Mouse (Mus musculus) liver, postnatal 0 days (tissue): ENCODE data around the gene Bysl. TPM values are rescaled to one million over a fixed set of nuclear protein-coding genes. Genes with fewer than 3 reads are reported as not detected.
A peak's percentile ranks its signal among the peaks of the same experiment; 100 is the strongest.

Source experiments
- ATAC-seq: fragments of 200-750 bp; cut with Nextera tagmentation; 2 replicates; pipeline ENCODE4 v1.8.0; 2017; ENCODE audit warnings: mild to moderate bottlenecking, moderate library complexity
- DNase-seq: peaks from one replicate; pipeline ENCODE4 v3.0.0-alpha.2; 2016
- H3K27ac ChIP-seq: fragments of 300-500 bp; sonication (generic); 2 replicates; pipeline ENCODE4 v1.5.1; 2014; ENCODE audit warnings: antibody characterized with exemption, moderate library complexity, mild to moderate bottlenecking, low read depth
- H3K27me3 ChIP-seq: fragments of 300-500 bp; sonication (generic); 2 replicates; pipeline ENCODE4 v1.6.1; 2014; ENCODE audit warnings: low read length, control low read depth, mixed read lengths; ENCODE audit not compliant: insufficient read depth
- H3K36me3 ChIP-seq: fragments of 300-500 bp; sonication (generic); replicated peaks from 2 replicates; pipeline ENCODE4 v1.6.1; 2014; ENCODE audit warnings: mild to moderate bottlenecking, control low read depth, low read length, moderate library complexity, mixed read lengths; ENCODE audit not compliant: insufficient read depth
- H3K4me1 ChIP-seq: fragments of 300-500 bp; sonication (generic); 2 replicates; pipeline ENCODE4 v1.6.1; 2014; ENCODE audit warnings: antibody characterized with exemption, mild to moderate bottlenecking, control low read depth; ENCODE audit not compliant: insufficient read depth
- H3K4me2 ChIP-seq: fragments of 300-500 bp; sonication (generic); 2 replicates; pipeline ENCODE4 v1.6.1; 2014; ENCODE audit warnings: low read depth, mild to moderate bottlenecking, low read length, moderate library complexity, mixed read lengths
- H3K4me3 ChIP-seq: fragments of 300-500 bp; sonication (generic); 2 replicates; pipeline ENCODE4 v1.5.1; 2014; ENCODE audit warnings: low read depth, low read length
- H3K9ac ChIP-seq: fragments of 300-500 bp; sonication (generic); replicated peaks from 2 replicates; pipeline ENCODE4 v1.6.1; 2014; ENCODE audit warnings: mild to moderate bottlenecking, moderate library complexity
- H3K9me3 ChIP-seq: fragments of 300-500 bp; sonication (generic); 2 replicates; pipeline ENCODE4 v1.6.1; 2016; ENCODE audit warnings: mild to moderate bottlenecking, control low read depth, low read length, mixed read lengths
- CTCF ChIP-seq: sonication (generic); IDR thresholded peaks from 2 replicates; pipeline ENCODE4 v1.5.1; 2016; ENCODE audit warnings: antibody characterized with exemption, low read depth
- EP300 ChIP-seq: IDR thresholded peaks from 2 replicates; pipeline ENCODE4 v1.6.1; 2016; ENCODE audit warnings: antibody characterized with exemption, low read depth, mild to moderate bottlenecking
- WGBS: fragments of 180-500 bp; shearing (Covaris S2); extraction: QIAGEN DNeasy Blood & Tissue Kit; methylation state at CpG from one replicate; pipeline ENCODE4 v1.1.7; 2014; ENCODE audit not compliant: insufficient replicate concordance; 5-methylcytosine and 5-hydroxymethylcytosine counted together
- polyA plus RNA-seq: library from polyadenylated mRNA; unstranded; fragments of >200 nt; fragmentation: Nextera tagmentation; extraction: Ambion mirVana; gene quantifications from 2 replicates; pipeline ENCODE4 v1.2.1, GENCODE M21; 2015

Bysl gene
- polyA plus RNA-seq, 1 experiment from 2014 or later = 10.6 TPM

- Histone ChIP-seq H3K4me1 (peaks cover 4% of the 10 kb centered on the region), H3K9me3 (no peaks in the 10 kb centered on the region), H3K4me3 (no peak overlapping the region), H3K27ac (no peak overlapping the region), H3K4me2 (no peak overlapping the region), H3K36me3 (peaks cover 57% of the 10 kb centered on the region), H3K9ac (no peak overlapping the region), H3K27me3 (no peaks in the 10 kb centered on the region)
- no peak for DNase-seq
- TF ChIP-seq CTCF (no peak), EP300 (no peak)
- no peak for ATAC-seq
- WGBS = 95% methylated on average over 14 of the region's 14 CpGs
Observed at GRCm38 (mm10) chr17:47622912-47623554, 11.7 kb upstream of the Bysl start.

- no peak overlapping the region for H3K9ac ChIP-seq
- TF ChIP-seq EP300 (no peak), CTCF (no peak)
- H3K4me1 ChIP-seq = peaks cover 7% of the 10 kb centered on the region; the same call in 1 of the 2 replicates
Observed at GRCm38 (mm10) chr17:47618556-47619311, 7.4 kb upstream of the Bysl start.

GRCm38 (mm10) chr17:47617605-47618307, 6.5 kb upstream of the Bysl start:
- TF ChIP-seq CTCF = 0 out of 2 replicates have a peak, but pooled peaks have one; percentile 17
- TF ChIP-seq EP300 = peak; percentile 94
- peak; percentile 53 for DNase-seq
- Histone ChIP-seq H3K4me2 (peak overlapping the region; percentile 38), H3K36me3 (peaks cover 52% of the 10 kb centered on the region), H3K27ac (peak overlapping the region; percentile 89), H3K27me3 (no peaks in the 10 kb centered on the region), H3K9me3 (no peaks in the 10 kb centered on the region), H3K4me3 (no peak overlapping the region), H3K9ac (0 out of 2 replicates have a peak overlapping the region, but pooled peaks have one; percentile 16), H3K4me1 (peaks cover 9% of the 10 kb centered on the region)
- WGBS = 59% methylated on average over 9 of the region's 9 CpGs
- peak; percentile 95 for ATAC-seq

More at GRCm38 (mm10) chr17:47618556-47619311, 7.4 kb upstream of the Bysl start:
- Histone ChIP-seq H3K27me3 (no peaks in the 10 kb centered on the region), H3K36me3 (peaks cover 58% of the 10 kb centered on the region), H3K4me3 (no peak overlapping the region), H3K27ac (no peak overlapping the region), H3K9me3 (no peaks in the 10 kb centered on the region), H3K4me2 (no peak overlapping the region)
- ATAC-seq = no peak
- WGBS = 90% methylated on average over 13 of the region's 13 CpGs
- no peak for DNase-seq

GRCm38 (mm10) chr17:47616652-47617051, 5.4 kb upstream of the Bysl start:
- DNase-seq (no peak), ATAC-seq (no peak)
- WGBS = 79% methylated on average over 4 of the region's 4 CpGs
- H3K9me3 ChIP-seq = no peaks in the 10 kb centered on the region
- peaks cover 18% of the 10 kb centered on the region for H3K4me1 ChIP-seq
- peak overlapping the region; percentile 89 for H3K27ac ChIP-seq
- TF ChIP-seq EP300 (no peak), CTCF (no peak)
- H3K36me3 ChIP-seq = peaks cover 45% of the 10 kb centered on the region
- no peak overlapping the region for H3K9ac ChIP-seq
- no peaks in the 10 kb centered on the region for H3K27me3 ChIP-seq
- peak overlapping the region; percentile 10 for H3K4me2 ChIP-seq
- H3K4me3 ChIP-seq = no peak overlapping the region

- Histone ChIP-seq H3K9me3 (no peaks in the 10 kb centered on the region), H3K4me2 (no peak overlapping the region), H3K4me3 (no peak overlapping the region), H3K27ac (no peak overlapping the region), H3K27me3 (no peaks in the 10 kb centered on the region), H3K9ac (no peak overlapping the region), H3K36me3 (peaks cover 45% of the 10 kb centered on the region), H3K4me1 (peaks cover 18% of the 10 kb centered on the region)
- 94% methylated on average over 8 of the region's 8 CpGs for WGBS
- DNase-seq (no peak), ATAC-seq (no peak)
- no peak for TF ChIP-seq EP300
- no peak for TF ChIP-seq CTCF
Observed at GRCm38 (mm10) chr17:47616119-47616518, 4.8 kb upstream of the Bysl start.

- ATAC-seq (no peak), DNase-seq (peak; percentile 70)
Observed at GRCm38 (mm10) chr17:47614018-47614417, 2.7 kb upstream of the Bysl start.

More at GRCm38 (mm10) chr17:47614018-47614417, 2.7 kb upstream of the Bysl start:
- Histone ChIP-seq H3K9me3 (no peaks in the 10 kb centered on the region), H3K36me3 (peaks cover 33% of the 10 kb centered on the region), H3K27me3 (no peaks in the 10 kb centered on the region), H3K9ac (no peak overlapping the region), H3K27ac (no peak overlapping the region), H3K4me2 (no peak overlapping the region), H3K4me1 (peaks cover 25% of the 10 kb centered on the region), H3K4me3 (no peak overlapping the region)
- no peak for TF ChIP-seq EP300
- TF ChIP-seq CTCF = peak; percentile 85
- 79% methylated on average over 1 of the region's 1 CpGs for WGBS
